Mouse (Mus musculus) heart, embryonic 12.5 days (tissue): ENCODE data around the gene Glrx3. TPM values are rescaled to one million over a fixed set of nuclear protein-coding genes. Genes with fewer than 3 reads are reported as not detected.

Experiments
- polyA plus RNA-seq: library from polyadenylated mRNA; unstranded; fragments of >200 nt; fragmentation: Nextera tagmentation; extraction: Ambion mirVana; gene quantifications from 2 replicates; pipeline ENCODE4 v1.2.1, GENCODE M21; 2016

Gene Glrx3
- polyA plus RNA-seq, 1 experiment from 2014 or later = 173 TPM

Other genes starting within 250 kb of the Glrx3 start
- 0.61 and 0.65 TPM in 2 replicates for gene Ebf3, start 123.2 kb upstream of the Glrx3 start, polyA plus RNA-seq
- 15.1 and 16.8 TPM in 2 replicates for gene 9430038I01Rik, start 26.9 kb upstream of the Glrx3 start, polyA plus RNA-seq